Mouse (Mus musculus) liver, adult 2 months (tissue): ENCODE data around the gene Fxyd7.

Source experiments
- CTCF ChIP-seq: fragments of 200-500 bp; IDR thresholded peaks from 2 replicates; pipeline ENCODE4 v1.5.1; 2011; ENCODE audit warnings: low read depth, low read length, control low read depth
- POLR2A ChIP-seq: fragments of 200-500 bp; IDR thresholded peaks from 2 replicates; pipeline ENCODE4 v1.6.1; 2011; ENCODE audit warnings: low read length, control low read depth; ENCODE audit not compliant: insufficient read depth; ENCODE audit errors: extremely low read depth

GRCm38 (mm10) chr7:31055883-31056282 is 4.6 kb upstream of the Fxyd7 start:
- no peak for TF ChIP-seq CTCF
- no peak for TF ChIP-seq POLR2A
